Mouse (Mus musculus): ENCODE data around the gene Ttyh3. TPM values are rescaled to one million over a fixed set of nuclear protein-coding genes. Genes with fewer than 3 reads are reported as not detected.

Gene Ttyh3
- total and polyA plus RNA-seq, 2 experiments from 2014 or later: 8.9 to 53.2 TPM

GRCm38 (mm10) chr5:140660398-140660797 lies 11.6 kb upstream of the Ttyh3 start:
- H3K27me3 ChIP-seq (ENCODE audit: control insufficient read depth, insufficient read depth, low read length): no peaks in the 10 kb centered on the region
- H3K4me1 ChIP-seq (ENCODE audit: control insufficient read depth, insufficient read depth): peaks cover 18% of the 10 kb centered on the region
- no peak for TF ChIP-seq CTCF (IDR thresholded peaks at IDR 0.05; ENCODE audit: low read depth)
- no peak for TF ChIP-seq EP300 (IDR thresholded peaks at IDR 0.05; ENCODE audit: low read depth)
- H3K36me3 ChIP-seq (replicated peaks; ENCODE audit: control insufficient read depth, insufficient read depth, low read length): no peaks in the 10 kb centered on the region
- H3K4me3 ChIP-seq (ENCODE audit: low read depth, low read length): no peak overlapping the region
- H3K27ac ChIP-seq (ENCODE audit: low read depth): no peak overlapping the region
- DNase-seq (ENCODE audit: low spot score): no peak
- H3K9ac ChIP-seq (replicated peaks; ENCODE audit: low read depth, low read length): no peak overlapping the region
- H3K4me2 ChIP-seq (ENCODE audit: low read depth, low read length): no peak overlapping the region
- ATAC-seq (ENCODE audit: insufficient read depth, low read depth): no peak
- WGBS: 61% methylated on average over 1 of the region's 1 CpGs
- H3K9me3 ChIP-seq (replicated peaks; ENCODE audit: control insufficient read depth, low read length): no peaks in the 10 kb centered on the region

GRCm38 (mm10) chr5:140659607-140660272 lies 10.9 kb upstream of the Ttyh3 start:
- Histone ChIP-seq H3K4me3 (ENCODE audit: low read depth, low read length) (no peak overlapping the region), H3K4me2 (ENCODE audit: low read depth, low read length) (no peak overlapping the region), H3K27ac (ENCODE audit: low read depth) (no peak overlapping the region), H3K9me3 (replicated peaks; ENCODE audit: control insufficient read depth, low read length) (no peaks in the 10 kb centered on the region), H3K36me3 (replicated peaks; ENCODE audit: control insufficient read depth, insufficient read depth, low read length) (no peaks in the 10 kb centered on the region), H3K9ac (replicated peaks; ENCODE audit: low read depth, low read length) (no peak overlapping the region), H3K27me3 (ENCODE audit: control insufficient read depth, insufficient read depth, low read length) (no peaks in the 10 kb centered on the region), H3K4me1 (ENCODE audit: control insufficient read depth, insufficient read depth) (peaks cover 18% of the 10 kb centered on the region)
- no peak for TF ChIP-seq CTCF (IDR thresholded peaks at IDR 0.05; ENCODE audit: low read depth)
- no peak for TF ChIP-seq EP300 (IDR thresholded peaks at IDR 0.05; ENCODE audit: low read depth)
- WGBS: 53% methylated on average over 16 of the region's 16 CpGs
- no peak for DNase-seq (ENCODE audit: low spot score)
- ATAC-seq (ENCODE audit: insufficient read depth, low read depth): no peak

GRCm38 (mm10) chr5:140654096-140654845 lies 5.4 kb upstream of the Ttyh3 start:
- H3K9me3 ChIP-seq (replicated peaks; ENCODE audit: control insufficient read depth, low read length): no peaks in the 10 kb centered on the region
- H3K4me1 ChIP-seq (ENCODE audit: control insufficient read depth, insufficient read depth): peaks cover 20% of the 10 kb centered on the region
- H3K27ac ChIP-seq (ENCODE audit: low read depth): no peak overlapping the region
- no peak overlapping the region for H3K9ac ChIP-seq (replicated peaks; ENCODE audit: low read depth, low read length)
- H3K4me3 ChIP-seq (ENCODE audit: low read depth, low read length): no peak overlapping the region
- H3K27me3 ChIP-seq (ENCODE audit: control insufficient read depth, insufficient read depth, low read length): no peaks in the 10 kb centered on the region
- TF ChIP-seq EP300 (IDR thresholded peaks at IDR 0.05; ENCODE audit: low read depth) (no peak), CTCF (IDR thresholded peaks at IDR 0.05; ENCODE audit: low read depth) (no peak)
- H3K36me3 ChIP-seq (replicated peaks; ENCODE audit: control insufficient read depth, insufficient read depth, low read length): no peaks in the 10 kb centered on the region
- DNase-seq (ENCODE audit: low spot score) (no peak), ATAC-seq (ENCODE audit: insufficient read depth, low read depth) (no peak)
- H3K4me2 ChIP-seq (ENCODE audit: low read depth, low read length): no peak overlapping the region
- WGBS: 75% methylated on average over 15 of the region's 15 CpGs

DNA sequence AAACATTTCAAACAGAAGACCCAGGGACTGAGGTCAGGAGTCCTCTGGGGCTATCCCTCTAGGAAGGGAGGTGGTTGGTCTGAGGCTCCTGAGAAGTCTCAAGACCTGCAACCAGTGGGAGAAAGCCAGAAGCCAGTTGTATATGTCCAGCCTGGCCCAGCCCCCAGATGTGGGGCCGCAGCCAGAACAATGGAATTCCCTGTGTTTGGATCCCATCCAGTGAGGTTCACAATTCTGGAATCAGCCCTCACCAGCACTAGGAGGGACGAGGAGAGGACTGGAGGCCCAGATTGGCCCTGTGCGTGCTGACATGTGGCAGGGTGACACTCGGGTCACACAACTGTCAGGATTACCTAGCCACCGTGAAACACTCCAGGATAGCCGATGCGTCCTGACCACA lies 3.8 kb upstream of the Ttyh3 start:
- Histone ChIP-seq H3K27me3 (ENCODE audit: control insufficient read depth, insufficient read depth, low read length) (no peaks in the 10 kb centered on the region), H3K9me3 (replicated peaks; ENCODE audit: control insufficient read depth, low read length) (no peaks in the 10 kb centered on the region), H3K4me3 (ENCODE audit: low read depth, low read length) (no peak overlapping the region), H3K36me3 (replicated peaks; ENCODE audit: control insufficient read depth, insufficient read depth, low read length) (no peaks in the 10 kb centered on the region), H3K4me2 (ENCODE audit: low read depth, low read length) (no peak overlapping the region), H3K9ac (replicated peaks; ENCODE audit: low read depth, low read length) (no peak overlapping the region), H3K4me1 (ENCODE audit: control insufficient read depth, insufficient read depth) (peaks cover 27% of the 10 kb centered on the region), H3K27ac (ENCODE audit: low read depth) (peak overlapping the region; percentile 80)
- ATAC-seq (ENCODE audit: insufficient read depth, low read depth) (peak; percentile 31), DNase-seq (ENCODE audit: low spot score) (peak; percentile 78)
- WGBS: 5% methylated on average over 7 of the region's 7 CpGs
- TF ChIP-seq EP300 (IDR thresholded peaks at IDR 0.05; ENCODE audit: low read depth) (0 out of 2 replicates have a peak, but pooled peaks have one; percentile 57), CTCF (IDR thresholded peaks at IDR 0.05; ENCODE audit: low read depth) (no peak)

- no peak overlapping the region for H3K27ac ChIP-seq (ENCODE audit: low read depth)
- H3K4me2 ChIP-seq (ENCODE audit: low read depth, low read length): no peak overlapping the region
- peaks cover 35% of the 10 kb centered on the region for H3K4me1 ChIP-seq (ENCODE audit: control insufficient read depth, insufficient read depth)
- H3K27me3 ChIP-seq (ENCODE audit: control insufficient read depth, insufficient read depth, low read length): no peaks in the 10 kb centered on the region
- 74% methylated on average over 11 of the region's 11 CpGs for WGBS
- no peak overlapping the region for H3K9ac ChIP-seq (replicated peaks; ENCODE audit: low read depth, low read length)
- H3K4me3 ChIP-seq (ENCODE audit: low read depth, low read length): no peak overlapping the region
- TF ChIP-seq CTCF (IDR thresholded peaks at IDR 0.05; ENCODE audit: low read depth) (no peak), EP300 (IDR thresholded peaks at IDR 0.05; ENCODE audit: low read depth) (no peak)
- DNase-seq (ENCODE audit: low spot score) (no peak), ATAC-seq (ENCODE audit: insufficient read depth, low read depth) (no peak)
- H3K9me3 ChIP-seq (replicated peaks; ENCODE audit: control insufficient read depth, low read length): no peaks in the 10 kb centered on the region
- no peaks in the 10 kb centered on the region for H3K36me3 ChIP-seq (replicated peaks; ENCODE audit: control insufficient read depth, insufficient read depth, low read length)
Measured at GRCm38 (mm10) chr5:140651231-140651630, 2.4 kb upstream of the Ttyh3 start.
